Mouse (Mus musculus): ENCODE results near the gene Tbx3. TPM values are rescaled to one million over a fixed set of nuclear protein-coding genes. Genes with fewer than 3 reads are reported as not detected.
A peak's percentile ranks its signal among the peaks of the same experiment; 100 is the strongest.

Gene Tbx3
- polyA plus RNA-seq, 1 experiment from 2014 or later = 6.8 TPM

DNA sequence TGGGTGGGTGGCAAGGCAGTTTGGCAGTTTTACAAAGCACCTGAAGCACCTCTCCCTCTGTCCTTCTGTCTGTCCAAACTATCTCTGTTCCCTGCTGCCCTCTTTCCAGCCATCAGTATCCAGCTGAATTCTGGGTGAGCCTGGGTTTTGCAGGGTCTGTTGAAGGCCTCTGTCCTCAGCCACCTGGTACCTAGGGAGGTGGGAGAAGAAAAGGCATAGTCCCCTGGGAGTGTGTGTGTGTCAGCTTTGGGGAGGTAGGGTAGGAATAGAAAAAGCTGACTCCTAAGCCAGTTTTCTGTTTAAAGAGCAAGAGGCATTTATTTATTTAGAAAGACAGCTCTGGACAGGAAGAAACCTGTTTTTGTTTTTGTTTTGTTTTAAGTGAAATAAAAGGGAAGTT lies 8.6 kb downstream of the Tbx3 start:
- H3K36me3 ChIP-seq (ENCODE audit: control insufficient read depth, insufficient read depth, low read length) = 0 out of 2 replicates have a peak, but pooled peaks cover 4% of the 10 kb centered on the region
- TF ChIP-seq CTCF (IDR thresholded peaks at IDR 0.05; ENCODE audit: low read depth) (no peak), EP300 (optimal IDR thresholded peaks at IDR 0.05) (no peak)
- H3K9me3 ChIP-seq (ENCODE audit: control insufficient read depth, low read length) = no peaks in the 10 kb centered on the region
- peaks cover 11% of the 10 kb centered on the region; the same call in 1 of the 2 replicates for H3K27me3 ChIP-seq (ENCODE audit: control insufficient read depth, insufficient read depth, low read length)
- DNase-seq (ENCODE audit: low spot score) = no peak
- ATAC-seq (ENCODE audit: low FRiP score, low TSS enrichment) = no peak
- no peak overlapping the region for H3K4me2 ChIP-seq (replicated peaks; ENCODE audit: low read depth)
- no peak overlapping the region for H3K27ac ChIP-seq (replicated peaks)
- no peak overlapping the region for H3K9ac ChIP-seq (ENCODE audit: low read length)
- no peaks in the 10 kb centered on the region for H3K4me1 ChIP-seq (replicated peaks; ENCODE audit: control insufficient read depth, insufficient read depth)
- no peak overlapping the region for H3K4me3 ChIP-seq (ENCODE audit: low read depth, low read length)

DNA sequence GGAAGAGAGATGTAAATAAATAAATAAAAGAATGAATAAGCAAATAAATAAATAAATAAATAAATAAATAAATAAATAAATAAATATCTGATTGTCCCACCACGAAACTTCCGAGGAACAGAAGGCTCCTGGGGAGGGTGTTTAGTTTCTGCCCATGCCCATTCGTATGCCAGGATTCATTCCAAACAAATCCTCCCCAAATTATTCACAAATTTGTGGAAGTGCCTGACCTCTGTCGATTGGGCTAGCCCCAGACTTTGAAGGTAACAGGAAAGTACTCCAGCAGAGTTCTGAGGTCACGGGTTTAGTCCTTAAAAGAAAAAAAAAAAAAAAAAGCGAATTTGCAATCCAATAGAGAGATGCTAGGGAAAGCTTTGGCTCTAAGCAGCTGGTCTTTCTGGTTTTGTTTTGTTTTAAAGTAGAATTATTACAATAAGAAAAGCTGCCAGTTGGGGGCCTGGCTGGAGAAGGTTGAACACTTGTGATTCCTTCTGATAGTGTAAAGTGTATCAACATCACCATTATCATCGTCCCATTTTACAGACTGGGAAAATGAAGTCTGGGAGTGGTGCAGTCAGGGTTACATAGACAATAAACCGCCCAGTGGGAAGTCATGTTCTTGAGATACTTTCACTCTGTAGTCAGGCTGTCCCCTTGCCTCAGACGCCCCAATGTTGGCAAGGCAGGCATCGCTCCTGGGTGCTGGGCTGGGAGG lies 9.3 kb downstream of the Tbx3 start:
- Histone ChIP-seq H3K9ac (ENCODE audit: low read length) (no peak overlapping the region), H3K9me3 (ENCODE audit: control insufficient read depth, low read length) (no peaks in the 10 kb centered on the region), H3K27ac (replicated peaks) (no peak overlapping the region), H3K4me1 (replicated peaks; ENCODE audit: control insufficient read depth, insufficient read depth) (no peaks in the 10 kb centered on the region), H3K4me2 (replicated peaks; ENCODE audit: low read depth) (peak overlapping the region; percentile 35), H3K36me3 (ENCODE audit: control insufficient read depth, insufficient read depth, low read length) (0 out of 2 replicates have a peak, but pooled peaks cover 4% of the 10 kb centered on the region), H3K4me3 (ENCODE audit: low read depth, low read length) (peak overlapping the region; percentile 19; the same call in 1 of the 2 replicates), H3K27me3 (ENCODE audit: control insufficient read depth, insufficient read depth, low read length) (peaks cover 9% of the 10 kb centered on the region; the same call in 1 of the 2 replicates)
- DNase-seq (ENCODE audit: low spot score) (no peak), ATAC-seq (ENCODE audit: low FRiP score, low TSS enrichment) (no peak)
- TF ChIP-seq EP300 (optimal IDR thresholded peaks at IDR 0.05) = no peak
- no peak for TF ChIP-seq CTCF (IDR thresholded peaks at IDR 0.05; ENCODE audit: low read depth)
- WGBS = 47% methylated on average over 10 of the region's 10 CpGs

DNA sequence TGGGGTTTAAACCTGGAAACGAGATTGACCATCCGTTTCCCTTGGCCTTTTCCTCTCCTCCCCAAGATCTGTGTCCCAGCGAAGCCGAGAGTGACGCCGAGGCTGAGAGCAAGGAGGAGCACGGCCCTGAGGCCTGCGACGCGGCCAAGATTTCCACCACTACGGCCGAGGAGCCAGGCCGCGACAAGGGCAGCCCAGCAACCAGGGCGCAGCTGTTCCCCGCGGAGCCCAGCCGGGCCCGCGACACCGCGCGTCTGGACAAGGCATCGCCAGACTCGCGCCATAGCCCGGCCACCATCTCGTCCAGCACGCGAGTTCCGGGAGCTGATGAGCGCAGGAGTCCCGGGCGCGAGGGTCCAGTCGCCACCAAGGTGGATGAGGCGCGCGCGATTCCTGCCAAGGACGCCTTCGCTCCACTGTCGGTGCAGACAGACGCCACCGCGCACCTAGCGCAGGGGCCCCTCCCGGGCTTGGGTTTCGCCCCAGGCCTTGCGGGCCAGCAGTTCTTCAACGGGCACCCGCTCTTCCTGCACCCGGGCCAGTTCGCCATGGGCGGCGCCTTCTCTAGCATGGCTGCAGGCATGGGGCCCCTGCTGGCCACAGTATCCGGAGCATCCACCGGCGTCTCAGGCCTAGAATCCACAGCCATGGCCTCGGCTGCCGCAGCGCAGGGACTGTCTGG lies 10.0 kb downstream of the Tbx3 start:
- no peaks in the 10 kb centered on the region for H3K9me3 ChIP-seq (ENCODE audit: control insufficient read depth, low read length)
- H3K36me3 ChIP-seq (ENCODE audit: control insufficient read depth, insufficient read depth, low read length) = 0 out of 2 replicates have a peak, but pooled peaks cover 4% of the 10 kb centered on the region
- H3K27ac ChIP-seq (replicated peaks) = no peak overlapping the region
- H3K4me1 ChIP-seq (replicated peaks; ENCODE audit: control insufficient read depth, insufficient read depth) = no peaks in the 10 kb centered on the region
- H3K4me3 ChIP-seq (ENCODE audit: low read depth, low read length) = peak overlapping the region; percentile 19; the same call in 1 of the 2 replicates
- TF ChIP-seq CTCF (IDR thresholded peaks at IDR 0.05; ENCODE audit: low read depth) (no peak), EP300 (optimal IDR thresholded peaks at IDR 0.05) (no peak)
- DNase-seq (ENCODE audit: low spot score) = no peak
- peaks cover 9% of the 10 kb centered on the region; the same call in 1 of the 2 replicates for H3K27me3 ChIP-seq (ENCODE audit: control insufficient read depth, insufficient read depth, low read length)
- WGBS = 26% methylated on average over 62 of the region's 62 CpGs
- H3K9ac ChIP-seq (ENCODE audit: low read length) = no peak overlapping the region
- H3K4me2 ChIP-seq (replicated peaks; ENCODE audit: low read depth) = peak overlapping the region; percentile 35
- peak; percentile 35; the same call in 1 of the 2 replicates for ATAC-seq (ENCODE audit: low FRiP score, low TSS enrichment)

DNA sequence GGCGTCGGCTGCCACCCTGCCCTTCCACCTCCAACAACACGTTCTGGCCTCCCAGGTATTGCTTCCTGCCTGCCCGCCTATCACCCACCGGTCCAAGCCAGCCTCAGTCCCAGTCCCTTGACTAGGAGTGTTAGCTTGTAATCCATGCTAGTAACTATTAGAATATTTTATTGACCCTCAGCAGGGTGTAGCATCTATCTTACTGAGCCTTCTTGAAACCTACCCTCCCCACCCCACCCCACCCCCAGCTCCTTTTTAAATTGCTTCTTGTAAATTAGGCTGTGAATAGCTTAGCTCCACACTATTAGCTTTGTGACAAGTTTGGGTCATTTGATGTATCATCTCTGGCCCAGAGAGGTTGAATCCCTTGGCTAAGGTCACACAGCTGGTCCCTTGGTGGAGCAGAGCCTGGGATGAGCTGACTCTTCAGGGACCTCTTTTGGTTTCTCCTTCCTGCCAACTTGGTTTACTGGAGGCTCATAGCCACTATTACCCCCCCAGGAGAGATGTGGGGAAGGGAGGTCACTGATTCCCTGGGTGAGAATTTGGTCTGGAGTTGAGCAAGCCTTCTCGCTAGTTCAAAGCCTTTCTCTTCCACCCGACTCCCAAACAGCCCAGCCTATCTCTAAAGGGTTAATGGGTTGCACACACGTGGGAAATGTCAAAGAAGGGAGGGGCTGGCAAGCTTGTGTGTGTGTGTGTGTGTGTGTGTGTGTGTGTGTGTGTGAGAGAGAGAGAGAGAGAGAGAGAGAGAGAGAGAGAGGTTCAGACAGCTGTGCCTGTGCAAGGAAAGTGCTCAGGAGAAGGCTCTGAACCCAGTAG lies 10.8 kb downstream of the Tbx3 start:
- H3K36me3 ChIP-seq (ENCODE audit: control insufficient read depth, insufficient read depth, low read length) = 0 out of 2 replicates have a peak, but pooled peaks cover 4% of the 10 kb centered on the region
- no peak for ATAC-seq (ENCODE audit: low FRiP score, low TSS enrichment)
- no peak overlapping the region for H3K27ac ChIP-seq (replicated peaks)
- H3K9ac ChIP-seq (ENCODE audit: low read length) = no peak overlapping the region
- no peaks in the 10 kb centered on the region for H3K4me1 ChIP-seq (replicated peaks; ENCODE audit: control insufficient read depth, insufficient read depth)
- no peak for DNase-seq (ENCODE audit: low spot score)
- no peak overlapping the region; the same call in 1 of the 2 replicates for H3K4me2 ChIP-seq (replicated peaks; ENCODE audit: low read depth)
- no peaks in the 10 kb centered on the region for H3K9me3 ChIP-seq (ENCODE audit: control insufficient read depth, low read length)
- 33% methylated on average over 8 of the region's 8 CpGs for WGBS
- H3K27me3 ChIP-seq (ENCODE audit: control insufficient read depth, insufficient read depth, low read length) = peaks cover 9% of the 10 kb centered on the region; the same call in 1 of the 2 replicates
- H3K4me3 ChIP-seq (ENCODE audit: low read depth, low read length) = no peak overlapping the region
- no peak for TF ChIP-seq CTCF (IDR thresholded peaks at IDR 0.05; ENCODE audit: low read depth)
- no peak for TF ChIP-seq EP300 (optimal IDR thresholded peaks at IDR 0.05)

DNA sequence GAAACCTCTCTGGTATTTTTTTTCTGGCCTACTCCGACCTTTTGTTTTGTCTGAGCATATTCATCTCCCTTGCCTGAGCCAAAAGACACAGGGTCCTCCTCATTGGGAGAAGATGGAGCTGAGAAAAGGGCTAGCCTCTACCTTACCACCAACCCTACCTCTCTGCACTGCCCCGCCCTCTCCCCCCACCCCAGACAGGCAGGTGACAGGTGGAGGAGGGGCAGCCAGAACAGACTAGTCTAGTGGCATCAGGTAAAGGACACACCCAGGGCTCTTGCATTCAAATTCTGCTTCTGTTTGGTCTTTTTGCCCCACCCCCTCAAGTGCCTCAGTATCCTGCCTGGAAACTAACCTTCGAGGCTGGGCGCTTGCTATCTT lies 11.4 kb downstream of the Tbx3 start:
- 34% methylated on average over 4 of the region's 4 CpGs for WGBS
- Histone ChIP-seq H3K9ac (ENCODE audit: low read length) (no peak overlapping the region), H3K27ac (replicated peaks) (no peak overlapping the region), H3K4me1 (replicated peaks; ENCODE audit: control insufficient read depth, insufficient read depth) (no peaks in the 10 kb centered on the region), H3K27me3 (ENCODE audit: control insufficient read depth, insufficient read depth, low read length) (peaks cover 13% of the 10 kb centered on the region; the same call in 1 of the 2 replicates), H3K4me3 (ENCODE audit: low read depth, low read length) (no peak overlapping the region), H3K4me2 (replicated peaks; ENCODE audit: low read depth) (no peak overlapping the region), H3K36me3 (ENCODE audit: control insufficient read depth, insufficient read depth, low read length) (0 out of 2 replicates have a peak, but pooled peaks cover 4% of the 10 kb centered on the region), H3K9me3 (ENCODE audit: control insufficient read depth, low read length) (no peaks in the 10 kb centered on the region)
- DNase-seq (ENCODE audit: low spot score) (no peak), ATAC-seq (ENCODE audit: low FRiP score, low TSS enrichment) (no peak)
- TF ChIP-seq CTCF (IDR thresholded peaks at IDR 0.05; ENCODE audit: low read depth) = no peak
- no peak for TF ChIP-seq EP300 (optimal IDR thresholded peaks at IDR 0.05)

Data from stomach, postnatal 0 days (tissue).